Mouse (Mus musculus): ENCODE results near the gene Tlx3. TPM values are rescaled to one million over a fixed set of nuclear protein-coding genes. Genes with fewer than 3 reads are reported as not detected.

Gene Tlx3
- polyA plus RNA-seq (2012; rRNA removed; ENCODE audit: low replicate concordance) = not detected in 2 replicates

DNA sequence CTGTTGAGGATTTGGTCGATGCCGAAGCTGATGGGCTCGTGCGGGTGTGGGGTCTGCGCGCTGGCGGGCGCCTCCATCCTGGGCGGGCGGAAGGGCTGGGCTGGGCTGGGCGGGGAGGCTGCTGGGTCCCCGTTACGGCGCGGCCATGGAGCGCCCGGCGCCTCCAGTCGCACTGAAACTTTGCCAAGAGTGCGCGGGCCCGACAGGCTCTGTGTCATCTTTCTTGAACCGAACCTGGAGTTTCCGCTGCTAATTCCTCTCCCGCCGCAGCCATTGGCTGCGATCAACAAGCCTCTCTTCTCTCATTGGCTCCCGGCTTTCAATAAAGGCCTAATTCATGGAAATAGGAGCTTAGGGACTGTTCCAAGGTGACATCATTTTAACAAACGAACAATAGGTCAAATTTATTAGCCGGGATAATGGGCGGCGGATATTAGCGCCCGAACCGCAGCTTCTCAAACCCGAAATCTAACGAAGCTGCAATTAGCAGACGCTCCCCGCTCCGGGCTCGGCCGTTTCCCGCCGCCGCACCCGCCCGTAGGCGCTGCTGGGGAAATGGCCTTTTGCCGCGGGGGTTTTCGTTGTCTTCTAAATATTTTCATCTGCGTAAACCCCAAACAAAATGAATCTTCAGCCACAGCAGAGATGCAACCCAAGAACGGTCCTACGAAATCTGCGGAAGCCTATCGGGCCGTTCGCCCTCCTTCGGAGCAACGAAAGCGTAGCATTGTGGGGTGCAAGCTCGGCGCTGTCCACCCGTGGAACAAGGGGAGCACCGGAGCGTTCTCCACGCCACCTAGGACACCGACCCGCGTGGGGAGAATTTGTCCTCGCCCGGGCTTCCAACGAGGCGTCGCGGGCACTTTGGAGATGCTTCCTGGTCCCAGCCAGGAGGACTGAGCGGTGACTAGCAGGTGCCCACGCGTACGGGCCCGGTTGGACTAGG, at the start of gene Tlx3:
TSS of gene Tlx3 (minus strand) at position 207 of the 946 bp plus-strand sequence.

DNA sequence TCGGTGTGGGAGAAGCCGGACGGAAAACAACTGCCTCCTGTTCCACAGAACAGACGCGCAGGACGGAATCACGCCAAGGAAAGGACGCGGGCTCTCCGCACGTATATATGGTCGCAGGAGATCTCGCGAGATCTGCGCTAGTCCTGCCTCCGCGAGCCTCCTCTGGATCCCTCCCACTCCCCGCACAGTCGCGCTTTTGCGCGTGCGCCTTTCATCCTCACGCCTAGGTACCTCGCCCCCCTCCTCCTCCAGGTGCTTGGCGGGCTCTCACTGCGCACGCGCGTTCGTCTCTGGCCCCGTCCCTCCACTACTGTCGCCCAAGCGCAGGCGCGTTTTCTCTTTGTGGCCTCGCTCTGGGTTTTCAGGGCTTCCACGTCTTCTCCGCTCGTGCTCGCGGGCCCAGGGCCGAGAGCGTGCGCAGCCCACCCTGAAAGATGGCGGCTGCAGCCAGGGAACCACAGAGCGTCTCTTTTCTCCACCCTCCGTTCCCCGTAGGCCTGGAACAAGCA, 40.3 kb downstream of the Tlx3 start, which contains the start of gene Npm1:
TSS of gene Npm1 (minus strand) at position 209 of the 509 bp plus-strand sequence.

Other genes with a start within 250 kb of the Tlx3 start
- gene Fgf18, start 56.2 kb downstream of the Tlx3 start, polyA plus RNA-seq (2012; rRNA removed; ENCODE audit: low replicate concordance) = 2.1 and 2.2 TPM in 2 replicates
- gene Npm1, start 40.4 kb downstream of the Tlx3 start, polyA plus RNA-seq (2012; rRNA removed; ENCODE audit: low replicate concordance) = 47.4 and 69.0 TPM in 2 replicates
- not detected in 2 replicates for gene Gm12117, start 73.1 kb upstream of the Tlx3 start, polyA plus RNA-seq (2012; rRNA removed; ENCODE audit: low replicate concordance)

Measured in mammary gland, adult 2 months (tissue).